Mouse (Mus musculus) midbrain, embryonic 10.5 days (tissue): Measurements from ENCODE around the gene Gm16503. TPM values are rescaled to one million over a fixed set of nuclear protein-coding genes. Genes with fewer than 3 reads are reported as not detected.
"Not testable (repeated sequence)": the region's sequence is repeated elsewhere in the genome, so short reads cannot be mapped to it uniquely, and the experiment has no call there.

Source experiments
- DNase-seq: peaks from one replicate; pipeline ENCODE4 v3.0.0-alpha.2; 2017; ENCODE audit warnings: low spot score
- H3K27ac ChIP-seq: fragments of 300-500 bp; sonication (generic); replicated peaks from 2 replicates; pipeline ENCODE4 v1.5.1; 2016; ENCODE audit warnings: mild to moderate bottlenecking
- H3K27me3 ChIP-seq: fragments of 300-500 bp; sonication (generic); 2 replicates; pipeline ENCODE4 v1.6.1; 2016; ENCODE audit warnings: low read depth, mild to moderate bottlenecking; ENCODE audit not compliant: poor library complexity, severe bottlenecking
- H3K36me3 ChIP-seq: fragments of 300-500 bp; sonication (generic); 2 replicates; pipeline ENCODE4 v1.6.1; 2016; ENCODE audit warnings: mild to moderate bottlenecking, moderate library complexity
- H3K4me1 ChIP-seq: fragments of 300-500 bp; sonication (generic); 2 replicates; pipeline ENCODE4 v1.6.1; 2016
- H3K4me3 ChIP-seq: fragments of 300-500 bp; sonication (generic); 2 replicates; pipeline ENCODE4 v1.5.1; 2016; ENCODE audit warnings: mild to moderate bottlenecking, moderate library complexity
- H3K9me3 ChIP-seq: fragments of 300-500 bp; sonication (generic); replicated peaks from 2 replicates; pipeline ENCODE4 v1.6.1; 2016; ENCODE audit warnings: mild to moderate bottlenecking
- WGBS: fragments of 180-500 bp; shearing (Covaris S2); methylation state at CpG from one replicate; pipeline ENCODE4 v1.1.7; 2016; 5-methylcytosine and 5-hydroxymethylcytosine counted together
- polyA plus RNA-seq: library from polyadenylated mRNA; unstranded; fragments of >200 nt; fragmentation: Nextera tagmentation; extraction: Ambion mirVana; gene quantifications from 2 replicates; pipeline ENCODE4 v1.2.1, GENCODE M21; 2016

The Gm16503 gene
- polyA plus RNA-seq: 0.46 and 0.47 TPM in 2 replicates

GRCm38 (mm10) chr4:147539918-147540317 is at the start of gene Gm16503:
TSS of gene Gm16503 (plus strand) at chr4:147540218.
- H3K4me3 ChIP-seq, DNase-seq, H3K36me3 ChIP-seq, H3K27ac ChIP-seq, H3K4me1 ChIP-seq, H3K27me3 ChIP-seq: not testable (repeated sequence)
- WGBS: 95% methylated on average over 3 of the region's 3 CpGs
- peaks cover 68% of the 10 kb centered on the region for H3K9me3 ChIP-seq

- H3K4me1 ChIP-seq, H3K4me3 ChIP-seq, H3K27me3 ChIP-seq, DNase-seq, H3K27ac ChIP-seq: not testable (repeated sequence)
- Histone ChIP-seq H3K36me3 (peaks cover 14% of the 10 kb centered on the region), H3K9me3 (peaks cover 61% of the 10 kb centered on the region)
- 87% methylated on average over 7 of the region's 7 CpGs for WGBS
Measured at GRCm38 (mm10) chr4:147492117-147492516, 47.9 kb upstream of the Gm16503 start, which contains the start of gene Zfp982. TSS of gene Zfp982 (plus strand) at chr4:147492417.

- not testable (repeated sequence) for DNase-seq, H3K27ac ChIP-seq, H3K27me3 ChIP-seq, H3K4me3 ChIP-seq, H3K4me1 ChIP-seq, H3K36me3 ChIP-seq
- peaks cover 27% of the 10 kb centered on the region for H3K9me3 ChIP-seq
- WGBS: 86% methylated on average over 5 of the region's 5 CpGs
Measured at GRCm38 (mm10) chr4:147498772-147499613, 41.0 kb upstream of the Gm16503 start.

GRCm38 (mm10) chr4:147509174-147509573 is 30.8 kb upstream of the Gm16503 start:
- Histone ChIP-seq H3K36me3 (peaks cover 18% of the 10 kb centered on the region), H3K9me3 (peaks cover 61% of the 10 kb centered on the region), H3K27me3 (no peaks in the 10 kb centered on the region), H3K4me1 (no peaks in the 10 kb centered on the region), H3K27ac (no peak overlapping the region), H3K4me3 (no peak overlapping the region)
- DNase-seq: no peak
- WGBS: 88% methylated on average over 2 of the region's 2 CpGs

- 74% methylated on average over 2 of the region's 2 CpGs for WGBS
- Histone ChIP-seq H3K9me3 (peaks cover 96% of the 10 kb centered on the region), H3K27ac (no peak overlapping the region)
Measured at GRCm38 (mm10) chr4:147518981-147519380, 21.0 kb upstream of the Gm16503 start.

GRCm38 (mm10) chr4:147520100-147520499 is 19.9 kb upstream of the Gm16503 start:
- no peak overlapping the region for H3K4me3 ChIP-seq
- H3K4me1 ChIP-seq: no peaks in the 10 kb centered on the region
- H3K27me3 ChIP-seq: no peaks in the 10 kb centered on the region
- no peak overlapping the region for H3K27ac ChIP-seq
- DNase-seq: no peak
- peaks cover 96% of the 10 kb centered on the region for H3K9me3 ChIP-seq
- no peaks in the 10 kb centered on the region for H3K36me3 ChIP-seq

More at GRCm38 (mm10) chr4:147518981-147519380, 21.0 kb upstream of the Gm16503 start:
- Histone ChIP-seq H3K27me3 (no peaks in the 10 kb centered on the region), H3K36me3 (no peaks in the 10 kb centered on the region), H3K4me3 (no peak overlapping the region), H3K4me1 (no peaks in the 10 kb centered on the region)
- DNase-seq: no peak

GRCm38 (mm10) chr4:147525125-147525524 is 14.9 kb upstream of the Gm16503 start:
- Histone ChIP-seq H3K27ac (no peak overlapping the region), H3K4me1 (no peaks in the 10 kb centered on the region), H3K4me3 (no peak overlapping the region), H3K9me3 (peaks cover 96% of the 10 kb centered on the region), H3K27me3 (no peaks in the 10 kb centered on the region), H3K36me3 (no peaks in the 10 kb centered on the region)
- 88% methylated on average over 1 of the region's 1 CpGs for WGBS
- no peak for DNase-seq

GRCm38 (mm10) chr4:147530366-147530765 is 9.7 kb upstream of the Gm16503 start:
- no peak for DNase-seq
- no peak overlapping the region for H3K27ac ChIP-seq
- no peaks in the 10 kb centered on the region for H3K4me1 ChIP-seq
- no peaks in the 10 kb centered on the region for H3K36me3 ChIP-seq
- WGBS: 91% methylated on average over 1 of the region's 1 CpGs
- no peak overlapping the region for H3K4me3 ChIP-seq
- peaks cover 77% of the 10 kb centered on the region for H3K9me3 ChIP-seq
- no peaks in the 10 kb centered on the region for H3K27me3 ChIP-seq

GRCm38 (mm10) chr4:147535916-147536315 is 4.1 kb upstream of the Gm16503 start:
- H3K4me3 ChIP-seq, DNase-seq, H3K4me1 ChIP-seq, H3K36me3 ChIP-seq, H3K27me3 ChIP-seq, H3K27ac ChIP-seq: not testable (repeated sequence)
- H3K9me3 ChIP-seq: peaks cover 67% of the 10 kb centered on the region

- H3K9me3 ChIP-seq: peaks cover 70% of the 10 kb centered on the region
- H3K36me3 ChIP-seq: no peaks in the 10 kb centered on the region
- DNase-seq: no peak
- H3K4me1 ChIP-seq: no peaks in the 10 kb centered on the region
- no peak overlapping the region for H3K27ac ChIP-seq
- no peak overlapping the region for H3K4me3 ChIP-seq
- 85% methylated on average over 2 of the region's 2 CpGs for WGBS
- H3K27me3 ChIP-seq: no peaks in the 10 kb centered on the region
Measured at GRCm38 (mm10) chr4:147537702-147538101, 2.3 kb upstream of the Gm16503 start.

- H3K4me3 ChIP-seq: no peak overlapping the region
- H3K27ac ChIP-seq: no peak overlapping the region
- DNase-seq: no peak
- no peaks in the 10 kb centered on the region for H3K27me3 ChIP-seq
- peaks cover 56% of the 10 kb centered on the region for H3K9me3 ChIP-seq
- no peaks in the 10 kb centered on the region for H3K4me1 ChIP-seq
- no peaks in the 10 kb centered on the region for H3K36me3 ChIP-seq
Measured at GRCm38 (mm10) chr4:147541105-147541504, 1.1 kb downstream of the Gm16503 start.

GRCm38 (mm10) chr4:147553071-147553470 is 13.1 kb downstream of the Gm16503 start, which contains the start of gene Zfp985:
TSS of gene Zfp985 (plus strand) at chr4:147553277.
- H3K9me3 ChIP-seq: peaks cover 33% of the 10 kb centered on the region
- WGBS: 73% methylated on average over 5 of the region's 5 CpGs
- not testable (repeated sequence) for H3K27ac ChIP-seq, H3K4me1 ChIP-seq, H3K27me3 ChIP-seq, H3K4me3 ChIP-seq, DNase-seq, H3K36me3 ChIP-seq

- not testable (repeated sequence) for H3K36me3 ChIP-seq, H3K4me3 ChIP-seq, H3K4me1 ChIP-seq, H3K27ac ChIP-seq, DNase-seq, H3K27me3 ChIP-seq
- WGBS: 77% methylated on average over 2 of the region's 2 CpGs
- H3K9me3 ChIP-seq: peaks cover 37% of the 10 kb centered on the region
Measured at GRCm38 (mm10) chr4:147554361-147554760, 14.3 kb downstream of the Gm16503 start.
